Mouse (Mus musculus) G1E-ER4 (cell line): ENCODE data around the gene Ccdc3. TPM values are rescaled to one million over a fixed set of nuclear protein-coding genes. Genes with fewer than 3 reads are reported as not detected.

Source experiments
- GATA1 ChIP-seq: IDR thresholded peaks from one replicate; pipeline ENCODE4 v1.8.0; 2012; ENCODE audit warnings: low read length, inconsistent platforms
- polyA plus RNA-seq: library from polyadenylated mRNA; stranded (reverse); fragments of >175 nt; gene quantifications from 2 replicates; pipeline ENCODE4 v1.2.3, GENCODE M21; 2012

The Ccdc3 gene
- polyA plus RNA-seq, 1 experiment, result not detected

DNA sequence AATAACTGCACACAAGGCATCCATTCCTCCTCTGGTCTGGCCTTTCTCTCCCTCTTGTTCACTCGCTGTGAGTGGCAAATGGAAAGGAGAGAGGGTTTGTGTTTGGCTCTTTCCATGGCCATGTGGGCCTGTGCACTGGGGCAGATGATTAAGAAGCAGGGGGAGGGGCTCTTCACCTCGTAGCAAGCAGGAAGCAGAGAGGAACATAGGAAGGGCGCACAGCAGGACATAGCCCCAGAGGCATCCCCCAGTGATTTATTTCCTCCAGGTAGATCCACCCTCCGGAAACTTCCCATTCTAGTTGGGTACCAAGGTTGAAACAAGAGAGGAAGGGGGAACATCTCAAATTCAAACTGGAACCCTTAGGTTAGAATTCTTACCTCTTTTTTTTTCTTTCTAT, 2.4 kb downstream of the Ccdc3 start:
- no peak for TF ChIP-seq GATA1

DNA sequence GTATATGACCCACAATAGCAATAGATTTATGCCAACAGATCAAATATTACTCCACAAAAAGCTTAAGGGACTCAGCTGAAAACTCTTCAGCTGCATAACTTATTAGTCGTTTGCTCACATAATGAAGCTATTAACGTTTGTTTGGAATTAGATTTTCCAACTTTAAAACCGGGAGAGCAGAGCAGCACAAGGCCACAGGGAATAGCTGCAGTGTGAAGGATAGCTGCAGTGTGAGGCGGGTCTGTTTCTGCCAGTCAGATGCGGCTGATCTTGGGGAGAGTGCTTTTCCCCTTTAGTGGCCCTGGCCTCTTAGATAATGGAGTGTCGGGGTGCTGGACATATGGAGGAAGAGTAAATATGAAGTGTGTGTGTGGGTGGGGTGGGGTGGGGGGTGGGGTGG, 6.9 kb downstream of the Ccdc3 start:
- TF ChIP-seq GATA1, result no peak

DNA sequence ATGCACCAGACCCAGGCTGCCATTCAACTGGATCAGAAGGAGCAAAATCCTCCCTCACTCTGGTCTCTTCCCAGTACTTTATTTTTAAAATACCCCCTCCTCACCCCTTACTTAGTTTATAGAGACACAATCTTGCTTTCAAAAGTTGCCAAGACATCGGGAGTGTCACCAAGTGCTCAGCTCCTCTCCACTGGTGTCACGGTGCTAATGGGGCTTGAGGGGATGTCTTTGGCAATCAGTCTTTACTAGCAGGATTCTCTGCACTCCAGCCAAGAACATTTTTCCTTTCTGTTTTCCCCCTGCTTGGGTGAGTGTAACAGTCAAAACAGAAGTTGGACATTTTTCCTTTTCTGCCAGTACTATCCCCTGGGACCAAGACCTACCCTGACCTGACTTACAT, 10.3 kb downstream of the Ccdc3 start:
- no peak for TF ChIP-seq GATA1

DNA sequence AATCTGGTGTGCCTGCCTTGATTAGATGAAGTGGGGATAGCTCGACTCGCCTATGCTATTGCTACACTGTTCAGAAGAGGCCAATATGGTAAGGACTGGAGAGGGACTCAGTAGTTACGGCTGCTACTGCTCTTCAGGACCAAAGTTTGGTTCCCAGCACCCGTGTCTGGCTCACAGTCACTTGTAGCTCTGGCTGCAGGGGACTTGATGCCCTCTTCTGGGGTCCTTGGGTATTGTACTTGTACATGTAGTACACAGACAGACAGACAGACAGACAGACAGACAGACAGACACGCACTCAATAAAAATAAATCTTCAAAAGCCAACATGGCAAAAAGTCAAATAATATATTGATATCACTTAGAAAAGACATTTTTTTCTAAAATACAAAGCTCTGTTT, 17.1 kb downstream of the Ccdc3 start:
- TF ChIP-seq GATA1, result no peak

DNA sequence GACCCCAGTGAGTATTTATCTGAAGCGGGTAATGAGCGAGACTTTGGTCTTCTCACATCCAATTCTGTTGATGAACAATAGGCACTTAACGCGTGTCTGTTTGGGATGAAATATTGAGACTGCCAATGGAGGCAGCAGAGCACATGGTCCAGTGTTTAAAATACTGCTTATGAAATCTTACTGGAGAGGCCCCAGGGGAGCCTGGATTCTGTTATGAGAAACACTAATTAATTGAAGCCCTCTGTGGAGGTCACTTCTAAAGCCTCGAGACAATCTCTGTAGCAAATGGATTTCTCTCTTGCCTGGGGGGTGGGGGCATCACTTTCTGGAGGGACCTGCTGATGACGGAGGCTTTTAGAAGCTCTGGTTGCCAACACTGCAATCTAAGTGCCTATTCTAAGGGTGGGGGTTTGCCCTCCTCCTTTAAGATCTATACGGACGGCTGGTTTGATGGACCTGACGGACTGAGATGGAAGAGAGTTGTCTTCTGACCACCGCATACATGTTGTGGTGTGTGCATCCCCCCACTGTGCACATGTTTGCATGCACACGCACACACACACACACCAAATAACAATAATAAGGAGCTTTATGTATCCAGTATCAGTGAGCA, 22.8 kb downstream of the Ccdc3 start:
- TF ChIP-seq GATA1, result no peak

DNA sequence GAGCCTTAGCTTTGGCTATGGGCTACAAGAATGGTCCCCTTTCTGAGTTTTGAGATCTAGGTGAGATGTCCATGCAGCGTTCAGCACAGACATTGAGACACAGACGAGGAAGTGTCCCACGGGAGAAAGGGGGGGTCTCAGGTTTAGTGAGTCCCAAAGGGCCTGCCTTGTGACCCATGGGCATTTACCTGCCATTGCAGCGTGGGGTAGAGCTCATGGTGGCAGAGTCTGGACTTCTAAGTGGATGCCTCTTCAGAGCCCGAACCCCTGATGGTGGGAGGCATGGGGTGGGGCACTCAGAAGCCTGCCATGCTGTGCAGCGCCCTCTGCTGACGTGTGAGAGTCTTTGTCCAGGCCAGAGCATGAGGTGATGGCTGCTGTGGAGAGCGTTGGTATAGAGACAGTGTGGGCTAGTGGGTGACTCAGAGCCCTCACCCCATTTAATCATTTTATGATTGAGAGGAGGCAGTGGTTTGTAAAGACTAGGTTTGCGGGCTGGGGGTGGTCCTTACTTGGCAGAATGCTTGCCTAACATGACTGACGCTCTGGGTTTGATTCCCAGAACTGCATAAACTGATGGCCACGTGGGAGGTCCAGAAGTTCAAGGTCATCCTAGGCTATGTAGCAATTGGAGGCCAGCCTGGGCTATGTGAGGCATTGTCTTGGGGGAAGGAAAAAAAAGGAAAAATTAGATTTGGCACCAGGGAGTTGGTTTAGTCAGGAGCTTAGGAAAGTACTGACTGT, 23.6 kb downstream of the Ccdc3 start:
- no peak for TF ChIP-seq GATA1

DNA sequence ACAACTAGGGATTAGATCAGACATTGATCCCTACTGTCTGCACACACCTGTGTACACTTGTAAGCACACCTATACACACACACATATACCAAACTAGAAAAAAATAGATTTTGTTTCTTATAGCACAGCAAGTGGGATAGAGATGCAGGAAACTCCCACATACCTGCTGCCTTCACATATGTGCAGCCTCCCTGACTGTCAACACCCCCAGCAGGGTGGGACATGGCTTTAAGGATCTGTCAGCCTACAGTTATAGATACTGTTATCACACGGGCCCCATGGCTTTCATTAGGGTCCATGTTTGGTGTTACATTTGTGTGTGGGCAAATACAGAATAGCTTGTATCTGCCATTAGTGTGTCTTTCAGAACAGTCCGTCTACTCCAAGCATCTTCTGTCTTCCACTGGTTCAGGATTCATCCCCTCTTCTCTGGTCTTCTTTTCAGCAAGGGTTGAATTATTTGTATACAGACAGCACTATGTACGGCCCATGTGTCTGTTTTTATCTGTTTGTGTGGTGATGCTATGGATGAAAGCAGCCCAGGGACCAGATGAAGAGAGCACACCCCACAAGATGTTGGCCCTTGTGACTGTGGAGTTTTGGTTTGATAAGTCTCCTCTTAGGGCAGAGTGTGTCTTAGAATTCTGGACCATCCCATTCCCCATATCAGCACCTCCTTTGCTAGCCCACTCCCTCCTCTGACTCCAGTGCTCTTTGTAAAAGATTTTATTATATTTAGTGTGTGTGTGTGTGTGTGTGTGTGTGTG, 24.5 kb downstream of the Ccdc3 start:
- no peak for TF ChIP-seq GATA1

DNA sequence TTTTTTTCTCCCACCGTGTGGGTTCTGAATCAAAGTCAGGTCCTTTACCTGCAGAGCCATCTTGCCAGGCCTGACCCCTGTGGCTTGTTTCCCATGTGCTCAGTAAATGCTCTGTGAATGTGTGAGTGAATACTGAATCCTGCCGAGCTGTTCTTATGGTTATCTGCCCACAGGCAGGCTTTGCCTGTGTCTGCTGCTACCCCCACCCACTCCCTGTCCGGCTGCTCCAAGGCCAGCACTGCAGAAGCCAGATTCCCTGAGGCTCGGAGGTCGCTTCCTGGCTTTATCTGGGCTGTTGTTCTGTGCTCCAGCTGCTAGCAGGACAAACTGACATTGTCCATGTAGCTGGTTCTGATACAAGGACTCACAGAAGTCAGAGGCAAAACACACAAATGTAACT, 25.2 kb downstream of the Ccdc3 start:
- no peak for TF ChIP-seq GATA1

DNA sequence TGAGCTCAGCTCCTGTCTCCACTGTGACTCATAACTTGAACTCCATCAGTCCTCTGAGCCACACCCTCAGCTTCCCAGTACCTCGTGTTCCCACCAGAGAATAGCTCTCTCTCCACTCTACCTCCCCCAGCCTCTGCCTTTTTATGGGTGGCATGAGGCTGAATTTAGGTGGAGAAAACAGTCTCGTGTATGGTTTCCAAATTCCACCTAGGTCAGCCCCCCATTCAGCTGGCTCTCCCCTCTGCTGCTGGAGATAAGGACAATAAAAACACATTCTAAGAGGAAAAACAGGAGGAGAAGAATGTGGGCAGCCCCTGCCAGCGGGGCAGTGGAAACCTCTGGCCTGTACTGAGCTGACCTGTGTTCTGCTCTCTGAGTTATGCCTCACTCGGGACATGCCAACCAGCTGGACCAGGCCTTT, 28.4 kb downstream of the Ccdc3 start:
- no peak for TF ChIP-seq GATA1

DNA sequence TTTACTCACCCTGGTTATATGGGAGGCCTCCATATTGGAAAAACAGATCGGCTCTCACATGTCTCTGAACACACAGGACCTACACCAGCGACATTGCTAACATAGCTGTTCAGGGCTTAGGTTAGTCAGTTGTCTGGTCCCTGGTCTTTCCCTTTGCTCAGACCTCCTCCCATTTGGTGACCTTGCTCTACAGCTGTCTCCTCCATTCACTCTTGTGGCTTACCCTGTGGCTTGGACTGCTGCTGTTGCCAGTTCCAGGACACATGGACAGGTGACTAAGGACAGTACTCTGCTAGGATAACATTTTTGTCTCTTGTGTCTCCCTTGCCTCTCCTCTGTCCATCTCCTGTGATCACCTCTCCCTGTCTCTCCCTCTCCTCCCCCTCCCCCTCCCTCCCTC, 29.2 kb downstream of the Ccdc3 start:
- TF ChIP-seq GATA1, result no peak

DNA sequence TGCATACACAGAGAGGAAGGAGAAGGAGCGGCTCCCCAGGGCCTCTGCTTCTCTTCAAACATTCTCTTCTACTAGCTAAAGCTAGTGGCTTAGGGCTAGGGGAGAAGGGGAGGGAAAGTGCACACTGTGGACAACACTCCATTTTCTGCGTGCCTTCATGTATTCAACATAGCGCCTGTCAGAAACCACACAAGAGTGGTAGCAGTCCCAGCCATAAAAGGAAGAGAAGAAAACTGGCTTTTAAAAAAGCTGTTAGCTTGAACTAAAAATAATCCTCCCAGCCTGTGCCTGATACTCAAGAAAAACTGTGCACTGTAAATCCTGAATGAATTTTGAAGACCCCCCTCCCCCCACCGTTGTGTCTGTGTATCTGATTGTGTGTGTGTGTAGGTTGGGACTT, 33.2 kb downstream of the Ccdc3 start:
- TF ChIP-seq GATA1, result no peak

DNA sequence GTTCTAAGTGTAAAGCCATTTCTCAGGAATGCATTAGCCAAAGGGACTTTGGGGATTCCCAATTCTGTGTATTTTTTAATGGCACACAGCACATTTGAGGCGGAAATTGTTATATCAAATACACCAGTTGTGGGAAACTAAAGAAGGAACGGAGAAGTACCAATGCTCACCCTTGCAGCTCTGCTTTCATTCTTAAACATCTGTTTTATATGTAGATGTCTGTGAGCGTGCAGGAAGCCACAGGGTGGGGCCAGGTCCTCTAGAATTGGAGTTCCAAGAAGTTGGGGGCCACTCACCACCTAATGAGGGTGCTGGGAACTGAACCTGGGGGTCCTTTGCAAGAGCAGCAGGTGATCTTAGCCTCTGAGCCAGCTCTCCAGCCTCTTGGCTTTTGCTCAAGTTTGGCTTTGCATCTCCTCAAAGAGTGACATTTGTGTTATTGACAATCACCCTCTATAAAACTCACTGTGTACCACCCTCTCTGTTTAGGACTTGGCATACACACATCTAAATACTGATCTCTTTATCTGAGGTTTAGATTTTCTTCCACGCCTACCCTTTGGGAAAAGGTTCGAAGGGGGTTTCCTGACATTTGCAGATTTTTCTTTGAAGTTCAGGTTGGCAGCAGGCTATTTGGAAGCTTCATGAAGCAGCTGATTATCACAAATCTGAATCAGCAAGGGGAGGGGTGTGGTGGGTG, 33.9 kb downstream of the Ccdc3 start:
- no peak for TF ChIP-seq GATA1

DNA sequence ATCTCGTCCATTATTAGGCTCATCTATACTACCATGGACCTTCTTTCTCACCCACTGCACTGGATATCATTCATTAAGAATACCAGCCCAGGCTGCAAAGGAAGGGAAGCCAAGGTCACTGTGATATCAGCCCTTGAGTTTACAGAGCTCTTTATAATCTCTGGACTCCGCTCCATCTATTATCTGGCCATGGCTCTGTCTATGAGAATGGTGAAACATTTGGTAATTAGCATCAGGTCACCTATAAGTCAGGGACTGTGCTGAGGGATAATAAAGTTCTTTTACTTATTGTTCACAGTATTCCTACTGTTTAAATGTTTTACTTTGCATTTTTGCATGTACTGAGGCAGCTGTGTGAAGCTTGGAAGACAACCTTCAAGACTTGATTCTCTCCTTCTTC, 35.2 kb downstream of the Ccdc3 start:
- TF ChIP-seq GATA1, result no peak

DNA sequence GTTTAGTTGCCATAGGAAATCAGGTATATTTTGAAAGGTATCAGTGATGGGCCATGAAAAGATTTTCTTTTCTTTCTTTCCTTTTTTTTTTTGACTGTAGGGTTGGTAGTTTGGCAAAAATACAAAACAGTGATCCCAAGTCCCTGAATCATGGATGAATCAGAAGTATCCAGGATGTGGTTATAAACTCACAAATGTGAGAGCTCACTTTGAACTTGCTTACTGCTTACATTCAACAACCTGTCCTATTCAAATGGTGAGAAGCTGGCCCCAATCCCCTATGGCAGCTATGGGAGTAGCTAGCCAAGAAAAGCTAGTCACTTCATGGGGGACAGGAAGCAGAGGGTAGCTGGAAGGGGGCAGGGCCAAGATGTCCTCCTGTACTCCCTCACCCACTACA, 37.1 kb downstream of the Ccdc3 start:
- no peak for TF ChIP-seq GATA1

DNA sequence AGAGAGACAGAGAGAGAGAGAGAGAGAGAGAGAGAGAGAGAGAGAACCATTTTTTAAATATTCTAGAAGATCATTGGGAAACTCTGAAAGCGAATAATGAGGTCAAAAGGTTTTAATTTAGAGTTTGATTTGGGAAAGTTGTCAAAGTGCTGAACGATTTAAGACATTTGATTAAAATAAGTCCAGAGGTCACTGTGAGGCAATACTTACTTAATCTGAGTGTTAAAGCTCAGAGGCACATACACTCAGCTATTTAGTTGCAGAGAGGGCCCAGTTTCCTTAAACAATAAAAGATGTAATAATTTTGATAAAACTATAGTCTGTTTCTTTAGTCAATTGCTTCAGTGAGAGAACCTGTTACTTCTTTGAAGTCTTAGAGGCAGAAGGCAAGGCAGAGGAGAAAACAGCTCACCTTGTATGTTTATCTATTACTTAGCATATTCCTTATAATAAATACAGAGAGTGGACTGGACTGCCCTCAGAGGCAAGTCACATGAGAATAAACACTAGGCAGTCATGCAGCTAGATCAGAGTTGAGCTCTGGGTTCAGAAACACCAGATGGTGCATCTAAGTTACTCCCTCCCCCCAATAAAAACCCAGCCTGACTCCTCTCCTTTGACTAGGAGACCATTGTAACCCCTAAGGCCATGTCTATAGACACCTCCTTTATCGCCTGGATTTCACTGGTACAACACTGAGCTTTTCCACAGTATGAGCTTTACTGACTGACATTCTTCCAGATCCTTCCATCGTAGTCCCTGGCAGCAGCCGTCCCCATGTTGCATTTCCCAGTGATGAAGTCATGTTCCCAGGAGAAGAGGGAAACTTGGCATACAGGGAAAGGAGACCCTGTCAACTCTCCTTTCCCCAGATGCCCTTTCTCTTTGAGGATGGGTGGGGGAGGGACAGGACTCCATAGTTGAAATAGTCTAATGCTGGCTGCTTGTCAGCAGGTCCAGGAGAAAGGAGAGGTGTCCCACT, 44.2 kb downstream of the Ccdc3 start:
- TF ChIP-seq GATA1, result no peak
